ENCODE assay signal across 8 mouse cellular contexts in genomic region chr8:91199876-91200275, GRCm38 (mm10). TPM values are rescaled to one million over a fixed set of nuclear protein-coding genes. Genes with fewer than 3 reads are reported as not detected.
DNase-seq lines count a peak whose midpoint lies in the region; ATAC-seq lines count a peak whose summit lies in the region.

TSS of gene Aktip (minus strand) at chr8:91199976.

- H3K27ac ChIP-seq in forebrain, embryonic 13.5 days, result no peak within 1 kb of the TSS
- no peak within 1 kb of the TSS for H3K27ac ChIP-seq in limb, embryonic 12.5 days

- no peak within 1 kb of the TSS for H3K4me2 ChIP-seq in forebrain, embryonic 13.5 days
- no peak within 1 kb of the TSS for H3K4me2 ChIP-seq in limb, embryonic 12.5 days

- no peaks in the 10 kb centered on the region for H3K4me1 ChIP-seq in forebrain, embryonic 13.5 days
- peaks cover 5% of the 10 kb centered on the region; the same call in 1 of the 2 replicates for H3K4me1 ChIP-seq in limb, embryonic 12.5 days (replicated peaks)

- DNase-seq in thymus, postnatal 0 days (ENCODE audit: low spot score), result no peak
- no peak for DNase-seq in thymus, postnatal 14 days
- no peak for DNase-seq in heart, postnatal 36 days
- DNase-seq in cerebellum, adult 11-12 months, result no peak
- no peak for DNase-seq in T-cell, adult 2 months (ENCODE audit: low spot score)
- DNase-seq in thymus, postnatal 4 days, result no peak

- H3K9me3 ChIP-seq in forebrain, embryonic 13.5 days (replicated peaks), result no peaks in the 10 kb centered on the region
- H3K9me3 ChIP-seq in limb, embryonic 12.5 days, result no peaks in the 10 kb centered on the region

- no peaks in the 10 kb centered on the region for H3K36me3 ChIP-seq in forebrain, embryonic 13.5 days (ENCODE audit: poor library complexity, severe bottlenecking)
- no peaks in the 10 kb centered on the region for H3K36me3 ChIP-seq in limb, embryonic 12.5 days

- H3K27me3 ChIP-seq in forebrain, embryonic 13.5 days, result 0 out of 2 replicates have a peak, but pooled peaks cover 5% of the 10 kb centered on the region
- H3K27me3 ChIP-seq in limb, embryonic 12.5 days, result peaks cover 19% of the 10 kb centered on the region

- no peak for ATAC-seq in forebrain, embryonic 13.5 days
- ATAC-seq in limb, embryonic 12.5 days (ENCODE audit: insufficient number of reproducible peaks, insufficient read depth, low FRiP score, low TSS enrichment, low read depth), result no peak

- no peak within 1 kb of the TSS for H3K9ac ChIP-seq in forebrain, embryonic 13.5 days
- no peak within 1 kb of the TSS for H3K9ac ChIP-seq in limb, embryonic 12.5 days (replicated peaks)

- 92% methylated on average over 7 of the region's 7 CpGs for WGBS in forebrain, embryonic 13.5 days
- 91% methylated on average over 7 of the region's 7 CpGs for WGBS in limb, embryonic 12.5 days

- intact Hi-C loops in heart, postnatal 36 days (cut with DNase I), result loop anchor here (10.0 kb wide), 3 partner anchors 175 to 1155 kb away; partner anchors contain the start of gene Irx5

- H3K4me3 ChIP-seq in forebrain, embryonic 13.5 days, result no peak within 1 kb of the TSS
- H3K4me3 ChIP-seq in limb, embryonic 12.5 days (replicated peaks), result no peak within 1 kb of the TSS

RNA-seq across cellular contexts. Expression of gene Aktip, which starts in this region (rescaled TPM):
- polyA plus RNA-seq in thymus, postnatal 0 days (2015; fragmentation: Nextera tagmentation; extraction: Ambion mirVana), result 35.0 and 36.6 TPM in 2 replicates
- 119 and 122 TPM in 2 replicates for polyA plus RNA-seq in forebrain, embryonic 13.5 days (2015; fragmentation: Nextera tagmentation; extraction: Ambion mirVana)
- 10 to 100 TPM; 52.8 to 56.3 TPM for total RNA-seq in heart, postnatal 36 days (2021)
- polyA plus RNA-seq in limb, embryonic 12.5 days (2016; fragmentation: Nextera tagmentation; extraction: Ambion mirVana), result 43.0 and 44.2 TPM in 2 replicates
